Mouse (Mus musculus) c-Kit-positive CD71-positive TER-119-negative erythroid progenitor cells, embryonic 14.5 days (primary cell): ENCODE measurements around the gene Gpx5.

Experiments used
- DNase-seq: peaks from one replicate; pipeline ENCODE4 v3.0.0-alpha.2; 2013; ENCODE audit warnings: low read depth

The Gpx5 gene

DNA sequence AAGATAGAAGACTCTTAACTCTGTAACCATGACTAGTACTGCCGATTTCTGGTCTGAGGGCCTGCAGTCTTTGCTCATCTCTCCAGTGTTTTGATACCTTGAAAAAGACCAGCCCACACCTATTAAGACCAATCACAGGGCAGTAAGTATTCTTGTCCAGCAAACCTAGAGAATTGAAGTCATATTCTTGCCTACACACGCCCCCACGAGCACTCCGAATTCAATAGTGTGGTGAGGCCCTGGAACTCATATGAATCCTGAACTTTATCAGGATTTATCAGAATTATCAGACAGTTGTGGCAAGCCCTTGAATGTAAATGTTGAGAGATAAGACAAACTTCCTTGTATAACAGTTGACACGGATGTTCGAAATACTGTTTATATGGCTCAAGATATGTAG lies at the start of gene Gpx5:
Gene Gpx5 (minus strand): TSS at position 101 of the 400 bp plus-strand sequence.
- DNase-seq = no peak

DNA sequence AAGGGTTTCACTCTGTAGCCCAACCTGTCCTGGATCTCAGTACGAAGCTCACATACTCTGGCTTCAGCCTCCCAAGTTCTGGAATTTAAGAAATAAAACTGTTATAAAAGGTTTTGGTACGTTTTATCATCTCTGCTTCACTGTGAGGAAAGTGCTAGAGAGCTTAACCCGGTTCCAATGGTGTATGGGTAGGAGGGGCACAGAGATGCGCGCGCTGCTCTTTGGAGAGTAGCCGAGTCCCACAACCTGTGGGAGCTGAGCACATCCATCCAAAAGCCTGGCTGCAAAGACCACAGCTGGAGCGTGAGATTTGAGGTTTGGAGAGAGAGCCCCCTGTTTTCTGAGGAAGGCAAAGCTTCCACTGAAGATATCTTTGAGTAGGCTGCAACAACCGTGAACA lies 34.9 kb upstream of the Gpx5 start:
- DNase-seq = peak; percentile 23

- DNase-seq = peak; percentile 81
These were observed 34.2 kb upstream of the Gpx5 start for GRCm38 (mm10) chr13:21326657-21327211.

- DNase-seq = peak; percentile 38
These were observed 33.7 kb upstream of the Gpx5 start for GRCm38 (mm10) chr13:21326191-21326590.

DNA sequence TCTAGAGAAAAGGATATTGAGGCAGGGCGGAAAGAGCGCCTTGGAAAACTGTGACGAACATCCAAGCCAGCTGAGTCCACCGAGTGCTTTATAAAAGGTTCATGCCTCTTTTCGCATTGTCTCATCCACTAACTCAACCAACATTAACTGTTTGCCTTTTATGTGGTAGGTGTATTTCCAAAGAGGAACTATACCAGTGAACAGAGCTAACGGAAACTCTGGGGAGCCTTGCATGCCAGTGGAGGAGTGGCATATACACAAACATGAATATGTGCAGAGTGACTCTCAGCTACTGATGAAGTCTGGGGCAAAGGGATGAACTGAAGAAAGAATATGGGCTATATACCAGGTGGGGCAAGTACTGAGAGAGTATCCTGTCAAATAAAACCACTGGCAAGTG lies 30.9 kb upstream of the Gpx5 start:
- no peak for DNase-seq

- DNase-seq = peak; percentile 27
These were observed 30.2 kb upstream of the Gpx5 start for GRCm38 (mm10) chr13:21322509-21323375.

GRCm38 (mm10) chr13:21321890-21322494 lies 29.5 kb upstream of the Gpx5 start:
- no peak for DNase-seq

- DNase-seq = no peak
These were observed 27.7 kb upstream of the Gpx5 start for GRCm38 (mm10) chr13:21320262-21320661.

GRCm38 (mm10) chr13:21313903-21314302 lies 21.4 kb upstream of the Gpx5 start:
- DNase-seq = no peak

GRCm38 (mm10) chr13:21312854-21313253 lies 20.3 kb upstream of the Gpx5 start:
- DNase-seq = no peak

GRCm38 (mm10) chr13:21311926-21312325 lies 19.4 kb upstream of the Gpx5 start, which contains the start of gene Gpx6:
Gene Gpx6, plus strand, starts transcription at chr13:21312125.
- DNase-seq = no peak

DNA sequence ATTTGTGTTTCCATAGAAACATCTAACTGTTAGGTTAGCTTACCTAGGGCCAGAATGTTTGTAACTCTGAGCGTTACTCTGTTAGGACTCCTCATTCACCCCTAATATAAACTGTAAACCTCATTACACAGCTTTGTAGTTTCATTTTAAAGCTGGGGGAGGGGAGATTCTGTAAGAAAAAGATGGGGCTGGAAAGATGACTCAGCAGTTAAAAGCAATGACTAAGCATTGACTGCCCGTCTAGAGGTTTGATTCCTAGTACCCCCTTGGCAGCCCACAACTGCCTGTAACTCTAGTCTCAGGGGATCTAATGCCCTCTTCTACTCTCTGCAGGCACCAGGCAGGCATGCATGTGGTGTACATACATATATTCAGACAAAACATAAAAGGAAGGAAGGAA lies 17.3 kb upstream of the Gpx5 start:
- no peak for DNase-seq

DNA sequence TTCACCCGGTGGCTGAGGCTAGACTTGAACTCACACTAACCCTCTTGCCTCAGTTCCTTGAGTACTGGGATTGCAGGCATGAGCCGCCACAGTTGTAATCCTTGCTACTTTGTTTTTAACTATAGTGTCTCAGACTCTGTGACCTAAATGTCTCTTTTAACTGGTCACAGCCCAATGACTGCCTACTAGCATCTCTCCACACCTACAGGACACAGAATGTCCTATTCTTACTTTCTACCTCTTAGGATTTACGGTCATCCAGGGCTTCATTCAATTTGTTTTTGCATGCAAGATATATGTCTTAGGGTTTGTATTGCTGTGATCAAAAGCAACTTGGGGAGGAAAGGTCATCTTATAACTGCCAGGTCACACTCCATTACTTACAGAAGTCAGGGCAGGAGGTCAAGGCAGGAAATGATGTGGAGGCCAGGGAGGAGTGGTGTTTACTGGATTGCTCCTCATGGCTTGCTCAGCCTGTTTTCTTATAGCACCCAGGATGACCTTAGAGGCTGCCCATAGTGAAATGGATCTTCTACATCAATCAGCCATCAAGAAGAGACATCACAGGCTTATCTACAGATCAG lies 12.0 kb upstream of the Gpx5 start:
- DNase-seq = no peak

DNA sequence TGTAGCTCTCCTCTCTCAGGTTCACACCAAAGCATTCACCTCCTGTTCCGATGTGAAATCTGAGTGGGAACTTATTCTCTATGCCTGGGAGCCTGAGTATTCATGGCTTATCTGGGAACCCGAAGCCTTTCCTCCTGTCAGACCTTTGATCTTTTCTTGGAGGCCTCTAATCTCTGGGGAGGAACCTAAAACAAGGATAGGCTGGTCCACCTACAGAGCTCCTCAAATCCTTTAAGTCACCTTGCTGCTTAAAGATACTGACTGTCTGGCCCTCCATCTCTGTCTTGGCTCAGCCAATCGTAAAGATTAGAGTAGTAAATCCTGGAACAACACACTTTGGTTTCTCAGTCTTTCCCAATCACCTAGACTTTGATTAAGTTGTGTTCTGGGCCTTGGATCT lies 6.0 kb upstream of the Gpx5 start:
- no peak for DNase-seq

DNA sequence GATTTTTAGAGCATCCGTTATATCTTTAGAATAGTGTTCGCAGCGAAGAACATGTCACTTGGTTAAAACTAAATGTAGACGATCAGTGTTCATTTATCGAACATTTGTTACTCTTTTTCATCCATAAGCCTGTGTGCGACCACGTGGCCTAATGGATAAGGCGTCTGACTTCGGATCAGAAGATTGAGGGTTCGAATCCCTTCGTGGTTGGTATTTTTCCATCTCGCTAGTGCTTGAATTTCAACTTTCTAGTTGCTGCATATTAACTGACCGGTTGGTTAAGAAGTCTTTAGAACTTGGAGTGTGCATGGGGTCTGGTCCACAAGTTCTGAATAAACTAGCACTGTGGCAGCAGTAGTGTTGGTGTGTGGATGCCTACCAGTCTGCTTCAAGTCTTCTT lies 13.0 kb downstream of the Gpx5 start:
- peak; percentile 74 for DNase-seq

DNA sequence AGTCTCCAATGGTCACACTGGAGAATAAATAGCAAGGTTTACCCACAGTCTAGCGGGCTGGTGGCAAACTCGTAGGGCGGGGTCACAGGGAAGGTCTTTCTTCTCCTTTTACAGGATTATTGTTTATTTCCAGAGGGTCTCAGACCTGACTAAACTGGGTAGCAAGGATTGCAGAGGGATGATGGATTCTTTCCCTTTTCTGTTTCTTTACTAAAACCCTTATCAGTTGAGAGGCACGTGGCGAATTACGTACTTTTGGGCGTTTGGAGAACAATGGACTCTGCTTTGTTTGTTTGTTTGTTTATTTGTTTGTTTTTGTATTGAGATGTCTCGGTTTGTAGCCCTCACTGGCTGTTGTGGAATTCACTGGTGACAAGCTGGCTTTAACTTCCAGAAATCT lies 13.5 kb downstream of the Gpx5 start:
- no peak for DNase-seq

DNA sequence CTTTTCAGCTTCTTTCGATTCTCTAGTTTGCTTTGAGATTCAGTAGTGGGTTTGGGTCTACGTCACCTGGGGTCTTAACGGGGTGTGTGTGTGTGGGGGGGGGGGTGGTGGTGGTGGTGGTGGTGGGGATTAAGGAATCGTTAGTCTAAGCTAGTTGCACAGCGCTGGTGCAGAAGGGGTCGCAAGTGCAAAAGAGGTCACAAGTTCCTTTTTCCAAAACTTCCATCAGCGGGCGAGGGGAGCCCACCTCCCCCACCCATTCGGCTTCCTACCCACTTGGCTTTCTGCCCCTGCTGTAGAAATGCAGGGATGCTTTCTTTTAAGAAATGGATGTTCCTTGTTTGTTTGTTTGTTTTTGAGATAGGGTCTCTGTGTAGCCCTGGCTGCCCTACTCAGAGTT lies 16.0 kb downstream of the Gpx5 start:
- DNase-seq = no peak

- DNase-seq = peak; percentile 88
These were observed 16.5 kb downstream of the Gpx5 start for GRCm38 (mm10) chr13:21275815-21276550.

DNA sequence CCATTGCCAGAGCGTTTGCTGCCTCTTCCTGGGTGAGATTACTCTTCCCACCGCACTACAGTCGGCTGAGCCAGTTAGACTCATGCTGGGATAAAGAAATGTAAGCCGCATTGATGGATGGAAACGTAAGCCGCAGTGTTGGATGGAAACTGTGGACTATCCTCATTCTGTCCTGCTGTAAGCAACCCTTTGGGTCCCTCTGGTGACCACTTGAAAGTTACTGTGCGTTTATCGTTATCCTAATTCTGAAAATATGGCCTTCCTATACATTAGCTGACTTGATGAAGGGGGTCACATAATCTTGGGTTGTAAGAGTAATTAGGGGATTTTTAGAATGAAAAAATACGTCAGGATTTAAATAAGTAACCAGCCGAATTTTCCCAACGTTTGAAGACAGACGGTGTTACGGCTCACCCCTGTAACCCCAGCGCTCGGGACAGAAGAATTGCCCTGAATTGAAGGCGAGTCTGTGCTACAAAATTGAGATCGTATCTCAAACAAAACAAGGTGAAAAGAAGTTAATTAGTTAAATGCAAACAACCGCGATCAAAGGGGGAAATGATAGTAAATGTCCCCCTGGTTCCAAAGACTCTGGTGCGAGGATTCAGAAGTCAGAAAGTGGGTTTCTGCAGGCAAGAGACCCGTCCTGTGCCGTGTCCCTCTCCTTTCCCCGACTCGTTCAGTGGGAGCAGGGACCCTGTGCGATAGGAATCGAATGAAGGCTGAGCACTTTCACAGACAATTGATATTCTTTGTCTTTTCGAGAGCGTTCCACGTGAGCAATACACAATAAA lies 17.3 kb downstream of the Gpx5 start:
- DNase-seq = no peak

- DNase-seq = no peak
These were observed 24.3 kb downstream of the Gpx5 start for GRCm38 (mm10) chr13:21268262-21268661.

GRCm38 (mm10) chr13:21267541-21267940 lies 25.0 kb downstream of the Gpx5 start:
- no peak for DNase-seq
